Mouse (Mus musculus) midbrain, postnatal 0 days (tissue): ENCODE measurements around the gene Acad11. TPM values are rescaled to one million over a fixed set of nuclear protein-coding genes. Genes with fewer than 3 reads are reported as not detected.

Experiments
- ATAC-seq: fragments of 200-750 bp; cut with Nextera tagmentation; 2 replicates; pipeline ENCODE4 v1.8.0; 2017; ENCODE audit warnings: moderate number of reproducible peaks, mild to moderate bottlenecking, moderate TSS enrichment, moderate library complexity; ENCODE audit not compliant: low FRiP score
- DNase-seq: peaks from one replicate; pipeline ENCODE4 v3.0.0-alpha.2; 2015; ENCODE audit warnings: low spot score
- H3K27ac ChIP-seq: fragments of 300-500 bp; sonication (generic); 2 replicates; pipeline ENCODE4 v1.5.1; 2014; ENCODE audit warnings: low read depth, mild to moderate bottlenecking, low read length, mixed read lengths
- H3K27me3 ChIP-seq: fragments of 300-500 bp; sonication (generic); 2 replicates; pipeline ENCODE4 v1.6.1; 2014; ENCODE audit warnings: low read length, control low read depth, mixed read lengths; ENCODE audit not compliant: insufficient read depth
- H3K36me3 ChIP-seq: fragments of 300-500 bp; sonication (generic); 2 replicates; pipeline ENCODE4 v1.6.1; 2014; ENCODE audit warnings: low read length, control low read depth, mixed read lengths; ENCODE audit not compliant: insufficient read depth
- H3K4me1 ChIP-seq: fragments of 300-500 bp; sonication (generic); 2 replicates; pipeline ENCODE4 v1.6.1; 2014; ENCODE audit warnings: mild to moderate bottlenecking, control low read depth, antibody characterized with exemption, low read length, mixed read lengths; ENCODE audit not compliant: insufficient read depth
- H3K4me2 ChIP-seq: fragments of 300-500 bp; sonication (generic); 2 replicates; pipeline ENCODE4 v1.6.1; 2014; ENCODE audit warnings: low read depth, mild to moderate bottlenecking, low read length, mixed read lengths; ENCODE audit not compliant: poor library complexity, severe bottlenecking
- H3K4me3 ChIP-seq: fragments of 300-500 bp; sonication (generic); 2 replicates; pipeline ENCODE4 v1.5.1; 2014; ENCODE audit warnings: low read depth, mild to moderate bottlenecking, low read length, moderate library complexity
- H3K9ac ChIP-seq: fragments of 300-500 bp; sonication (generic); replicated peaks from 2 replicates; pipeline ENCODE4 v1.6.1; 2014; ENCODE audit warnings: mild to moderate bottlenecking, low read length, moderate library complexity, mixed read lengths; ENCODE audit not compliant: poor library complexity, severe bottlenecking
- H3K9me3 ChIP-seq: fragments of 300-500 bp; sonication (generic); 2 replicates; pipeline ENCODE4 v1.6.1; 2016; ENCODE audit warnings: low read length, control low read depth
- CTCF ChIP-seq: IDR thresholded peaks from 2 replicates; pipeline ENCODE4 v1.5.1; 2016; ENCODE audit warnings: antibody characterized with exemption, mild to moderate bottlenecking
- WGBS: fragments of 180-500 bp; shearing (Covaris S2); extraction: QIAGEN DNeasy Blood & Tissue Kit; methylation state at CpG from one replicate; pipeline ENCODE4 v1.1.7; 2014; 5-methylcytosine and 5-hydroxymethylcytosine counted together
- polyA plus RNA-seq: library from polyadenylated mRNA; unstranded; fragments of >200 nt; fragmentation: Nextera tagmentation; extraction: Ambion mirVana; gene quantifications from 2 replicates; pipeline ENCODE4 v1.2.1, GENCODE M21; 2015
- total RNA-seq: library from RNA; depleted of rRNA; stranded (reverse); fragments of >200 nt; gene quantifications from 2 replicates; pipeline ENCODE4 v1.2.3, GENCODE M21; 2014; rRNA removed

Acad11 gene
- total RNA-seq = 9.3 and 12.1 TPM in 2 replicates
- polyA plus RNA-seq = 5.3 and 6.3 TPM in 2 replicates

GRCm38 (mm10) chr9:104063244-104063961, at the start of gene Acad11:
Acad11 (plus strand) TSS chr9:104063377.
- Histone ChIP-seq H3K9me3 (no peaks in the 10 kb centered on the region), H3K27ac (peak within 1 kb of the TSS; percentile 80), H3K4me1 (peaks cover 14% of the 10 kb centered on the region), H3K27me3 (no peaks in the 10 kb centered on the region), H3K4me2 (peak within 1 kb of the TSS; percentile 83), H3K4me3 (peak within 1 kb of the TSS; percentile 99), H3K9ac (peak within 1 kb of the TSS; percentile 85), H3K36me3 (peaks cover 12% of the 10 kb centered on the region)
- ATAC-seq (peak; percentile 97), DNase-seq (peak; percentile 93)
- WGBS = under 1% methylated on average over 28 of the region's 30 CpGs
- TF ChIP-seq CTCF = no peak

GRCm38 (mm10) chr9:104014526-104014925, 48.7 kb upstream of the Acad11 start:
- Histone ChIP-seq H3K4me1 (no peaks in the 10 kb centered on the region), H3K9ac (no peak overlapping the region), H3K4me3 (no peak overlapping the region), H3K27me3 (no peaks in the 10 kb centered on the region), H3K9me3 (no peaks in the 10 kb centered on the region), H3K36me3 (peaks cover 29% of the 10 kb centered on the region), H3K4me2 (no peak overlapping the region), H3K27ac (no peak overlapping the region)
- no peak for ATAC-seq
- WGBS = 52% methylated on average over 1 of the region's 1 CpGs
- no peak for DNase-seq
- TF ChIP-seq CTCF = no peak

GRCm38 (mm10) chr9:104021026-104021425, 42.2 kb upstream of the Acad11 start:
- 94% methylated on average over 10 of the region's 10 CpGs for WGBS
- Histone ChIP-seq H3K36me3 (peaks cover 61% of the 10 kb centered on the region), H3K4me3 (no peak overlapping the region), H3K4me2 (no peak overlapping the region), H3K27ac (no peak overlapping the region), H3K9ac (no peak overlapping the region), H3K9me3 (no peaks in the 10 kb centered on the region), H3K4me1 (no peaks in the 10 kb centered on the region), H3K27me3 (no peaks in the 10 kb centered on the region)
- ATAC-seq (no peak), DNase-seq (no peak)
- no peak for TF ChIP-seq CTCF

- Histone ChIP-seq H3K9me3 (no peaks in the 10 kb centered on the region), H3K27me3 (no peaks in the 10 kb centered on the region), H3K4me1 (no peaks in the 10 kb centered on the region), H3K4me3 (no peak overlapping the region), H3K27ac (no peak overlapping the region), H3K9ac (no peak overlapping the region), H3K36me3 (peaks cover 33% of the 10 kb centered on the region), H3K4me2 (no peak overlapping the region)
- TF ChIP-seq CTCF = no peak
- ATAC-seq = no peak
- DNase-seq = no peak
- WGBS = 95% methylated on average over 8 of the region's 8 CpGs
These were observed 36.0 kb upstream of the Acad11 start for GRCm38 (mm10) chr9:104027186-104027585.

- Histone ChIP-seq H3K27me3 (no peaks in the 10 kb centered on the region), H3K36me3 (peaks cover 18% of the 10 kb centered on the region), H3K4me1 (no peaks in the 10 kb centered on the region), H3K9ac (no peak overlapping the region), H3K27ac (no peak overlapping the region), H3K9me3 (no peaks in the 10 kb centered on the region), H3K4me3 (no peak overlapping the region), H3K4me2 (no peak overlapping the region)
- ATAC-seq = no peak
- WGBS = 90% methylated on average over 11 of the region's 11 CpGs
- no peak for DNase-seq
- no peak for TF ChIP-seq CTCF
These were observed 33.3 kb upstream of the Acad11 start for GRCm38 (mm10) chr9:104029861-104030260.

GRCm38 (mm10) chr9:104034231-104034630, 28.9 kb upstream of the Acad11 start:
- TF ChIP-seq CTCF = no peak
- 79% methylated on average over 8 of the region's 8 CpGs for WGBS
- no peaks in the 10 kb centered on the region for H3K4me1 ChIP-seq
- DNase-seq (no peak), ATAC-seq (no peak)
- no peak overlapping the region for H3K4me2 ChIP-seq
- H3K36me3 ChIP-seq = peaks cover 24% of the 10 kb centered on the region; the same call in 1 of the 2 replicates
- H3K27ac ChIP-seq = no peak overlapping the region
- H3K4me3 ChIP-seq = no peak overlapping the region
- no peak overlapping the region for H3K9ac ChIP-seq
- H3K27me3 ChIP-seq = no peaks in the 10 kb centered on the region
- no peaks in the 10 kb centered on the region for H3K9me3 ChIP-seq
